Mouse (Mus musculus) retina, postnatal 1 day (tissue): Measurements from ENCODE around the gene Erc1.
A peak's percentile ranks its signal among the peaks of the same experiment; 100 is the strongest.
"Not testable (repeated sequence)": the region's sequence is repeated elsewhere in the genome, so short reads cannot be mapped to it uniquely, and the experiment has no call there.

ENCODE experiments used
- DNase-seq: peaks from one replicate; pipeline ENCODE4 v3.0.0-alpha.2; 2012

The Erc1 gene

GRCm38 (mm10) chr6:119704899-119705298 is 143.1 kb downstream of the Erc1 start:
- no peak for DNase-seq

- DNase-seq: no peak
These were observed 155.2 kb downstream of the Erc1 start for GRCm38 (mm10) chr6:119692754-119693153.

GRCm38 (mm10) chr6:119686470-119686869 is 161.5 kb downstream of the Erc1 start:
- DNase-seq: no peak

- DNase-seq: no peak
These were observed 167.2 kb downstream of the Erc1 start for GRCm38 (mm10) chr6:119680746-119681145.

GRCm38 (mm10) chr6:119674811-119675209 is 173.2 kb downstream of the Erc1 start:
- DNase-seq: no peak

- peak; percentile 12 for DNase-seq
These were observed 173.7 kb downstream of the Erc1 start for GRCm38 (mm10) chr6:119674201-119674810.

GRCm38 (mm10) chr6:119669746-119670145 is 178.2 kb downstream of the Erc1 start:
- DNase-seq: no peak

- no peak for DNase-seq
These were observed 185.0 kb downstream of the Erc1 start for GRCm38 (mm10) chr6:119662936-119663335.

GRCm38 (mm10) chr6:119661081-119661493 is 186.9 kb downstream of the Erc1 start:
- DNase-seq: no peak

GRCm38 (mm10) chr6:119658441-119658840 is 189.5 kb downstream of the Erc1 start:
- DNase-seq: no peak

- no peak for DNase-seq
These were observed 190.4 kb downstream of the Erc1 start for GRCm38 (mm10) chr6:119657418-119658178.

GRCm38 (mm10) chr6:119654777-119655176 is 193.2 kb downstream of the Erc1 start:
- DNase-seq: not testable (repeated sequence)

GRCm38 (mm10) chr6:119643880-119644460 is 204.0 kb downstream of the Erc1 start:
- DNase-seq: no peak

- DNase-seq: no peak
These were observed 204.7 kb downstream of the Erc1 start for GRCm38 (mm10) chr6:119643178-119643728.

- DNase-seq: no peak
These were observed 205.2 kb downstream of the Erc1 start for GRCm38 (mm10) chr6:119642718-119643117.

GRCm38 (mm10) chr6:119635629-119636028 is 212.3 kb downstream of the Erc1 start:
- no peak for DNase-seq

- no peak for DNase-seq
These were observed 217.3 kb downstream of the Erc1 start for GRCm38 (mm10) chr6:119630622-119631021.

- DNase-seq: no peak
These were observed 246.6 kb downstream of the Erc1 start for GRCm38 (mm10) chr6:119601379-119601778.

- DNase-seq: no peak
These were observed 252.5 kb downstream of the Erc1 start for GRCm38 (mm10) chr6:119595440-119595839.

GRCm38 (mm10) chr6:119590872-119591271 is 257.1 kb downstream of the Erc1 start:
- no peak for DNase-seq

- DNase-seq: no peak
These were observed 260.1 kb downstream of the Erc1 start for GRCm38 (mm10) chr6:119587897-119588296.

- DNase-seq: no peak
These were observed 260.5 kb downstream of the Erc1 start for GRCm38 (mm10) chr6:119587454-119587853.

- peak; percentile 80 for DNase-seq
These were observed 262.2 kb downstream of the Erc1 start for GRCm38 (mm10) chr6:119585652-119586375.
